Mouse (Mus musculus) right cerebral cortex, postnatal 25 days (tissue): Measurements from ENCODE around the gene Zfp202.

Experiments used
- DNase-seq: peaks from one replicate; pipeline ENCODE4 v3.0.0; 2022

Zfp202 gene

DNA sequence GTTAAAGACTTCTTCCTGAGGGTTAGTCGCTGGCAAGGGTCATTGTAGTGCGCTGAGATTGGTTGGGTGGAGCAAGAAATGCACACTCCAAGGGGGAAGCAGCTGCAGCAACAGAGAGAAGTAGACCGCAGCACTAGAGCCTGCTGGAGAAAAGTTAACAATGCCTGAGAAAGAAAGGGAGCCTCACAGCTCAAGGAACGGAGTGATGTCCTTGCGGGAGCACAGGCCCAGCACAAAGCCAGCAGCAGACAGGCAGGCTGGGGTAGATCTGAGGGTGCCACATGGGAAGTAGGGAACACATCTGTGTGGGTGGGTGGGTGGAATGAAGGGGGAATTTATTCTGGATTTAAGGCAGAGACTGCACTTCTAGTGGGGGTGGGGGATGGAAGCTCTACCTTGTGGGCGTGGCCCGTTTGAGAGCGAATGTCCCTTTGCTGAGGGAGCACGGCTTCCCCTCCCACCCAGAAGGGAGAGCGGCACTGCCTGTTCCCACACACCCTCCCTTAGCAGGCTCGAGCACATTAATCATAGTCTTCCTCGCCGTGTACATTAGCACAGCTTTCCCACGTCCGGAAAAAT lies 49.2 kb downstream of the Zfp202 start:
- DNase-seq = peak; percentile 67

DNA sequence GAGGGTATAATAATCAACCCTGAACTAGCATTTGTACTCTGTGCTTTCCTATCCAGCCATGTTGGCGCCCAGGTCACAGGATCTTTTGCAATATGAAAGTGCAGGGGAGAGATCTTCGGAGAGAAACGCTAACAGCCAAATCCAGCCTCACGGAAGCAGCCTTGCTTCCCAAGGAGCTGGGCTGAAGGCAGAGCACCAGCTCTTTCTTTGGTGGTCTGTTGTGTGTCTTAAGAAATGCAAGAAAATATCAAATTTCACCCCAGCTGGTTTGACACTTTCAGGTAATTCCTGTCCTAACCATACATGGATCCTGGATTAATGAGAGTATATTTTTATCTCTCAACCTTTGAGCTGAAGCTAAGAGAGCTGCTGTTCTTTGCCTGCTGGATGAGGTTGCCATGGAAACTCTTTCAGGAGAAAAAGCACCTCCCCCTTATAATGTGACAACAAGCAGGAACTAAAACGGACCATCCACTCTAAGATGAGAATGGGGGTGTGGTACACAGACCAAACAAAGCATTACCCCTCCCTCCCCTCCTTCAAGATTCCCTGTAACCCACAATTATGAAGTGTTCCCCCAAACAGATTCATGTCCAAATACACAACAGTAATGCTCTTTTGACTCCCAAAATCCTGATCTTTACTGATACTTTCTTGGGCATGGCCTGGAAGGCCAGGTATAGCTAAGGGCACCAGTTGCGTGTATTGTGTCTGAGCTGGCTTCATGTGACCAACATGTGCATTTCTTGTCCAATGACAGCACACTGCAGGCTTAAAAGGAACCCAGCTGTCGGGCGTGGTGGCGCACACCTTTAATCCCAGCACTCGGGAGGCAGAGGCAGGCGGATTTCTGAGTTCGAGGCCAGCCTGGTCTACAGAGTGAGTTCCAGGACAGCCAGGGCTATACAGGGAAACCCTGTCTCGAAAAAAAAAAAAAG lies 50.1 kb downstream of the Zfp202 start:
- DNase-seq = peak; percentile 49

DNA sequence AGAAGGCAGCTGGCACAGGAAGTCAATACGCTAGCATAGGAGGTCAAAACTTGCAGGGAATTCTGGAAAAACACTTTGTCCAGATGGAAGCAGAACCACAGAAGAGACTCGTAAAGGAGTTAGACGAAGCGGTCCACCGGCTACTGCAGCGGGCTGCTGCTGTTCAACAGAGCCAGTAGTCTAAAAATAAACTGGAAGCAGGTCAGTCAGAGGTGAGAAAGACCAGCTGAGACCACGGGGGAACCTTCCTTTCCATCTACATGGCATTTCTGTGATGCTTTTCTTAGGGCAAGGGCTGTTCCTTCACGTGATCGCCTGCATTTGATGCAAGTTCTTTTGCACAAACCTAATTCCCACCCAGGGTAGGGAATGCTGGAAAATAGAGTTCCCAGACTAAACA lies 53.4 kb downstream of the Zfp202 start:
- DNase-seq = no peak

DNA sequence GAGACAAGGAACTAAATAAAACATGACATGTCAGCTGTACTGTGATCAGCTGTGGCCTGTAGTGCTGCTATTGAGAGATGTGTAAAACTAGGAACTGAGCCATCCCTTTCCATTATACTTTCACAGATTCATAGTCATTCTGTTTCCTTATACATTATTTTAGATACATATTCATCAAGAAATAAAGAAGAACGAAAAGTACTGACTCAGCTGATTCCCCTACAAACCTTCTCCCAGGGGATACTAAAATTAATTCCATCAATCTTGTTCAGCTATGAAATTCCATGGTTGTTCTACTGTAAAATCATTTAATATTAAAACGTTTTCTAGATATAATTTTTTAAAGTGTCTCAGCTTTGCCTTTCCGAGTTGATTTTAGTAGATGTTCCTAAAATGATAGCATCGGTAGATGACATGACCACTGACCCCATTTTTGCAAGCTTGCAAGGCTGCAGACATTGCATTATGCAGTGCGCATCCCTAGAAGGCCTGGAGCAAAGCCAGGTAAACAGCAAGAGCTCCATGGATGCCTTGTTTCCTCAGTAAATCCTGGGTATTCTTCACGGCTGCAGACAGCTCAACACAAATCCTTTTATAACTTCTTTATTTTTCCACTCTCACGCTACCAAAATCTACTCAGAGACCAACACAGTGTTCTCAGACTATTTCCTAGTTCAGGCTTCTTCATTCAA lies 54.0 kb downstream of the Zfp202 start:
- no peak for DNase-seq

DNA sequence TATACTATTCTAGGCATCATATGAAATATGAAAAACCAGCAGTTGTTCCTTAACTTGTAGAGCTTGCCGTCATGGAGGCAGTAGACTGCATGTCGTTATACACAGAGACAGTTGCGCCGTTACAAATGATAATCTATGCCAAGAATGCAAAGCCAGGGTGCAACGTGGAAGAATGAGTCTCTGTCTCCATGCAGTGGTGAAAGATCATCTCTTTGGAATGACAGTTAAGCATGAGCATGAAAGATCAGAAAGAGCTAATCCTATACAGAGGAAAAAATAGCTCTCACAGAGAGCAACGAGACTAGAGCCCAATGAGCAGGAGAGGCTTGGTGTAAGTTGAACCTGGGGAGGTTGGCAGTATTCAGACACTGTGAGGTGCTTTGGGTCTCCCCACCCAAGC lies 54.6 kb downstream of the Zfp202 start:
- DNase-seq = no peak

DNA sequence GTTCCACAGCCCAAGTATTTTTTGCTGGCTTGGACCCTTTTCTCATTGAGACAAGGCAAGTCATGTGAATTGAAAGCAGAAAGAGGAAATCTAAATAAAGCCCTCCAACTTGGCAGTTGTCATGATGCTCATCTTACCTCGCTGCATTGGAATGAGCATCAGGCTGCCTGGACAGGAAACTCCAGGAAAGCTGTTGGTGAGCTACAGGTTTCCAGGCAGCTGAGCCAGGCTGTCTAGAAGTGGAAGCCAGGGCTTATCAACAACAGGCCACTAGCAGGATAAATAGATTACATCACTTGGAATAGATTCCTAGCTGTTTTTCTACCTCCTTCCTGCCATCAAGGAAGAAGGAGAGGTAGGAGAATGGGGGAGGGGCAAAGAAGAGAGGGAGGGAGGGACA lies 57.0 kb downstream of the Zfp202 start:
- DNase-seq = no peak

DNA sequence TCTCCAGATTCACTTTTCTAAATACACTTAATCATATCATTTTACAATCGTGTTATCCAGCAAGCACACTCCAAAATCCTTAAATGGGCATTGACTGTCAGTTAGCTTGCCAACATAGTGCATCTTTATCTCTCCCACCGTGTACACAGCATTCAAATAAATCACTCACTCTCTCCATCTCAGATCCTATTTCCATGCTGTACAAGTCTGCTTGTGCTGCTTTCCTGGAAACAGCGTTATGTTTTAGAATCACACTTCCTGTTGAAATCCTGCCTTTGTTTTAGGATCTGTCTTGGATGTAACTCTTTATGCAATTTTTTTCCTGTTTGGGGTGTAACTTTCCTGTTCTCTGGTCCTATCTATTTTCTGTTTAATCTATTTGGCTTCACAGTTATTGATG lies 60.3 kb downstream of the Zfp202 start:
- DNase-seq = no peak
